Mouse (Mus musculus): ENCODE data around the gene Slc9a9.

- TF ChIP-seq CTCF (IDR thresholded peaks at IDR 0.05; ENCODE audit: low read depth): no peak
- TF ChIP-seq EP300 (IDR thresholded peaks at IDR 0.05; ENCODE audit: low read depth): no peak
Observed at GRCm38 (mm10) chr9:94661768-94662167, 7.9 kb upstream of the Slc9a9 start.
